Mouse (Mus musculus) c-Kit-positive CD71-positive TER-119-positive erythroid progenitor cells, embryonic 14.5 days (primary cell): ENCODE data around the gene Tsen34.
"Not testable (repeated sequence)": the region's sequence is repeated elsewhere in the genome, so short reads cannot be mapped to it uniquely, and the experiment has no call there.

Experiments
- DNase-seq: peaks from one replicate; pipeline ENCODE4 v3.0.0-alpha.2; 2013; ENCODE audit warnings: low spot score

Tsen34 gene

DNA sequence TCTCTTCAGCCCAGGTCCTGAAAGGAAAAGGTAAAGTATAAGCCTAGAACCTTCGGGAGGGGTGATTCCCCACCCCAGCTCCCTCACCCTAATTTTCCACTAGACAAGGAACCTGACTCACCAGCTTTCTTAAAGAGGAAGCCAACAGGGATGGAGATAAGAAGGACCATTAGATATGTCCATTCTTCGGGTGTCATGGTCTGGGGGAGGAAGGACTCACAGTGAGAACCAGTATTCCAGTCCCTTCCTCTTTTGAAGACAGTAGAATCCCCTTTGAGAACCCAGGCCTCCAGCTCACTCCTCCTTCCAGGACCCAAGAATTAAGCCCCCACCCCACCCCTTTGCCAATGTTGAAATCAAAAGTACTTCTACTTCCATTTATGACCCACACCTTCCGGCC is 744 bp upstream of the Tsen34 start:
- no peak for DNase-seq

DNA sequence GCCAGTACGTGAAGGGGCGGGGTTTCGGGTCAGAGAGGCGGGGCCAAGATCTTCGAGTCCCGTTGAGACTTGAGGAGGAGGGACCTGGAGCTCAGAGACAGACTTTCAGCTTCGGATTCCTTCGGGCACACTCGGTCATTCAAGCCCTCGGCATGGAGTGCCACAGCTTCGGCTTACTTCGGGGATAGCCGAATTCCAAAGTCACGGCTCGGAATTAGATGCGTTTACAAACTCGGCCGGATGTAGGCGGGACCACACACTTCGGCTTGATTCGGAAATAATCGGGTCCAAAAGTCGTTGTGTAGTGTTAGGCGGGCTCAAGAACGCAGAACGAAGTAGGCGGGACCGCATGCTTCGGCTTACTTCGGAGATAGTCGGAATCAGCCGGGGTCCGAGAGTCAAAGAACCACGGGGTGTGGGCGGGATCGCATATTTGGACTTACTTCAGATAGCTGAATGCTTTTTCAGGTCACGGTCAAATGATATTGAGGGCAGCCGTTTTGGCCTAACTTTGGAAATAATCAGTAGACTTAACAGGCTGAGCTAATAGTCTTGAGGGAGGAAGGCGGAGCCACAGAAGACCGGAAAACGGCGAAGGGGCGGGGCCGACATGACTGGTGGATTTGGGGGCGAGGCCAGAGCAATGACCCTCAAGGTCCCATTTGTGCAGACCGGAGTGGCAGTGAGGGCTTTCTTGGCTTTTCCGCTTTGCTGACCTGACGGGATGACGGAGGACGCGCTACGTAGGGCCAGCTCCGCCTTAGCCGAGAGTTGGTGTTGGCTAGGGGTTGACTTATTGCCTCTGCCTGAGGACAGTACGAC is 535 bp downstream of the Tsen34 start, which contains the start of gene Mboat7:
Gene Mboat7 (minus strand): TSS at position 537 of the 822 bp plus-strand sequence.
- peak; percentile 93 for DNase-seq

DNA sequence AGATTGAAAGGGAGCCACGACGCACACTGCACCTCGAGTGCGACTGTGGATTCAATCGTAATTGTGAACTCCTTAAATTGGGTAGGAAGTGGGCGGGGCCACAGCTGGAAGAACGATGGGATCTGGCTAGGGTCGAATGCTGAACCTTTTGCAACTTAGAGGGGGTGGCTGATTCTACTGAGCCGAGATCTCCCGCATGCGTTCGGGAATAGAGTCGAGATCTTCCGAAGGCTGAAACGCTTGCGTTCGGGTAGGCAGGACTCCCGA is 1.1 kb downstream of the Tsen34 start:
- DNase-seq, result no peak

DNA sequence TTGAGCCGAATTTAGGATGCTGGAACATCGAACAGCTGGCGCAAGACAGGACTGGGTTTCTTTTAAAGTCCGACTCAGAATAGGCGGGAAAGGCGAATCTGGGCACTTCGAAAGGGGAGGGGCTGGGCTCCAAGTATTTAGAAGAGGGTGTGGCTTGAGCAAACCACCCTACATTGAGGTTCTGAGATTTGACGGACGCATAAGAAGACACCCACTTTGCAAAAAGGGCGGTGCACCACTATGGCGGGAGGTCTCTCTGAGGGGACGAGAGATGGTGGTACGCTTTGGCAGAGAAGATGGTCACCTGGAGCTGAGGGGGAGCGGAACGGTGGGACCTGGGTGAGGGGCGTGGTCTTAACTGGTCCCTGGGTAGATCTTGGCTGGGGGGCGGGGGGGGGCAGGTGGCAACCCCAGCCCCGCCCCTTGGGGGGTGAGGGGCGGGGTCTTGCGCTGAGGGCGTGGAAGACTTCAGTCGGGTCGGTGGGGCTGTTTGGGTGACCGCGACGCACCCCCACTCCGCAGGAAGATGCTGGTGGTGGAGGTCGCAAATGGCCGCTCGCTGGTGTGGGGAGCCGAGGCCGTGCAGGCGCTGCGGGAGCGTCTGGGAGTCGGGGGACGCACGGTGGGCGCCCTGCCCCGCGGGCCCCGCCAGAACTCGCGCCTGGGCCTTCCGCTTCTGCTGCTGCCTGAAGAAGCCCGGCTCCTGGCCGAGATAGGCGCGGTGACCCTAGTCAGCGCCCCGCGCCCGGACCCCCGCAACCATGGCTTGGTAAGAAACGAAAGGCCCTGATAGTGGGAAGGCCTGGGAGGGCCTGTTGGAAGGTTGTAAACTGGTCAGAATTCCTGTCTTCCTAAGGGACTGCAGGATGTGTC is 1.6 kb downstream of the Tsen34 start:
- peak; percentile 56 for DNase-seq

DNA sequence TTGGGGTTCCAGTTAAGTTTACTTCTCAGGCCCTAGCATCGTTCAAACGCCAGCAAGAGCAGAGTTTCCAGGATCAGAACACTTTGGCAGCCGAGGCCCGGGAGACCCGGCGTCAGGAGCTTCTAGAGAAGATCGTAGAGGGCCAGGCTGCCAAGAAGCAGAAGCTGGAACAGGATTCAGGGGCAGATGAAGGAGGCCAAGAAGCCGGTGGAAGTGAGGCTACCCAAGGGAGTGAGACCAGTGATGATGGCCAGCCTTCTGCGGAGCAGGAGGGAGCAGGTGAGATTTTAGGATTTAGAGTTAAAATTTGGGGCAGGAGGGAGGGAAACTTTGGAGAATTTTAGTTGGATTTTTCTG is 2.3 kb downstream of the Tsen34 start:
- DNase-seq, result not testable (repeated sequence)

DNA sequence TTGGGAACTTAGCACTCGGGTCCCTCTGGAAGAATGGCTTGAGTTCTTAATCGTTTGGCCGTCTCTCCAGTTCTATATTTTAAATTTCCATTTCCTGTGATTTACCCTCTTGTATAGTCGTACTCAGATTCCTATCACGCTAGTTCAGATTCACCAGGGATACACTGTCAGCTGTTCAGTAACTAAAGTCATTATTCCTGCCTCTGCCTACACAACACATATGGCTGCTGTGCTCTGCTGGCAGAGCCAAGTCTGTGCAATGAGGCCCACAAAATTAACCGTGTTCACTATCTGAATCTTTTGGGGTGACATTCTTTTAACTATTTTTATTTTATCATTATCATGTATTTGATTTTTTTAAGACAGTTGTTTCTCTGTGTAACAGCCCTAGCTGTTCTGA is 5.8 kb downstream of the Tsen34 start:
- no peak for DNase-seq

DNA sequence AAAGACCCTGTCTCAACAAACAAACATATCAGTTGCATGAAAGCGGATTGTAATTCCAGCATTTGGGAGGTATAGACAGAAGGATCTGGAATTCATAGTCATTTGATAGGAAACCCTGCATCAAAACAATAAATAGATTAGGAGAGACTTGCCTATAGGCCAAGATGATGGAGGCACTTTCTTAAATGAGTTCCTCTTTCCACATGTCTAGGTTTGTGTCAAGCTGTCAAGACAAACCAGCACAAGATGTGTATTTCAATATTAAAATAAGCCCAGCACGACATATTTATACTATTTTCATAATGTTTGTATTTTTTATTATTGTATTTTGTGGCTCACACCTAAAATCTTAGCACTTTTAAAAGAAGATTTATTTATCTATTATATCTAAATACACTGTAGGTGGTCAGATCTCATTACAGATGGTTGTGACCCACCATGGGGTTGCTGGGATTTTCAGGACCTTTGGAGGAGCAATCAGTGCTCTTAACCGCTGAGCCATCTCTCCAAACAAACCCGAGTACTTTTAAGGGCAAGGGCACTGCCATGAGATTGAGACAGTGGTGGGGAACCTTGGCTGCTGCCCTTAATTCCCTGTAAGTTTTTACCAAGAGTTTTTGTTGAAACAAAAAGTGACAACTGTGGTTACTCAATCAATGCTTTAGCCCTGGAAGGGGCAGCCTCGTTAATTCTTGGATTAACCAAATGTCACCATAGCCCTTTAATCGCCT is 10.7 kb downstream of the Tsen34 start:
- DNase-seq, result no peak

DNA sequence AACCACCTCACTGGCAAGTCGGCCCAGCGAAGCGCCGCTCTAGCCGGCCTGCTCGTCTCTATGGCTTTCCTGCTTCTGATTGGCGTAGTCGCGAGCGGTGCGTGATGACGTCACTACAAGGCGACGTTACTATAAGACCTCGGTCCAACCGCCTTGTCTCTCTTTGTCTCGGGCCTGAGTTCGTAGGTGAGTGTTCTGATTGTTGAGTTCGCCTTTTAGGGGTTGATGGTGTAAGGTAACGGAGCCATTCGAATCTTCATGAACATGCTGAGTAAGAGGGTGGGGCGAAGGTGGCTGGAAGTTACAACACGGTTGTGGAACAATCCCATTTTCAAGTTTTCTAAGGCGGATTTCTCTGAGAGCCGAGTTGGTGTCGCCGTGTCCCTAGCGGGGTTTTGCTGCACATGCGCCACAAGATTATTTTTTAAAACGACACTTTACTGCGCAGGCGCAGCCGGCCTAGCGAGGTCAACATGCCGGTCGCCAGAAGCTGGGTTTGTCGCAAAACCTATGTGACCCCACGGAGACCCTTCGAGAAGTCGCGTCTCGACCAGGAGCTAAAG is 11.3 kb downstream of the Tsen34 start, which contains the start of gene Rps9:
Gene Rps9 (plus strand): TSS at position 115 of the 563 bp plus-strand sequence.
- peak; percentile 97 for DNase-seq

GRCm38 (mm10) chr7:3704475-3704874 is 11.8 kb downstream of the Tsen34 start:
- DNase-seq, result no peak

GRCm38 (mm10) chr7:3705461-3705860 is 12.8 kb downstream of the Tsen34 start:
- not testable (repeated sequence) for DNase-seq

- DNase-seq, result no peak
Observed at GRCm38 (mm10) chr7:3705911-3706310, 13.2 kb downstream of the Tsen34 start.

GRCm38 (mm10) chr7:3706343-3706934 is 13.8 kb downstream of the Tsen34 start:
- no peak for DNase-seq

GRCm38 (mm10) chr7:3707027-3707426 is 14.4 kb downstream of the Tsen34 start:
- DNase-seq, result peak; percentile 44

DNA sequence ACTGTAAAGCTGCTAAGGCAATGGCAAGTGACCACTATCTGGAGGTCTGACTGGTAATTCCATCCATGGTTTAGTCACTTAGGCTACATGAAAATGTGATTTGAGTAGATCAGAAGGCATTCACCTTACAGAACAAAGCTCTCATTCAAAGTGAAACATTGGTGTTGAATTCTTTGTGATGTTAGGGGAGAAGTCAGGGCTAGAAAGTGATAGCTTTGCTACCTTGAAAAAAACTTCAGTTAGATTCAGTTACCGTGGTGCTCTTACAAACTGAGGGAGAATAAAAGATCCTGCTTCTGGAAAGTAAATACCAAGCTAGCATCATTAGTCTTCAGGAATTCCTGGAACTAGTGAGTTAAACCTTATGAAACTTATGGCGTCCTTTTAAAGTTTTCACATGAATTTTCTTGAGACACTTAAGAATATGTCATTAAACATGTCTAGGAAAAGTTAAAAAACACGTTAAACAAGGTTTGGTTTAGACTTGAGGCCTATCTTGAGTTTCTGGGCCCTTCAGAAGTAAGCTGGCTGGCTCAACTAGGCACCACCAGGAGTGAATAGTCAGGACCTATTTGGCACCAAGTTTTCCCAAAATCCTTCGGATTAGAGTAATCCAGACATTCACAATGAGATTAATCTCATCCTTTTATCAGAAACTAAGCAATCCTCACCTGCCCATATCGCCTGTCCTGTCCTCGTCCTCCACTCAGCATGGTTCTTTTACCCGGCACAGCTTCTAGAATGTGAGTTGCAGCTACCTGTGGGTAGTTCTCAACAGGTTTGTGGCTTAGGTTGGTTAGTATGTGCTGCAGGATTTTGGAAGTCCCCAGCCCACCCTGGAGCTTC is 15.1 kb downstream of the Tsen34 start:
- no peak for DNase-seq

- DNase-seq, result not testable (repeated sequence)
Observed at GRCm38 (mm10) chr7:3708447-3708980, 15.9 kb downstream of the Tsen34 start.

- DNase-seq, result no peak
Observed at GRCm38 (mm10) chr7:3709000-3709399, 16.3 kb downstream of the Tsen34 start.

DNA sequence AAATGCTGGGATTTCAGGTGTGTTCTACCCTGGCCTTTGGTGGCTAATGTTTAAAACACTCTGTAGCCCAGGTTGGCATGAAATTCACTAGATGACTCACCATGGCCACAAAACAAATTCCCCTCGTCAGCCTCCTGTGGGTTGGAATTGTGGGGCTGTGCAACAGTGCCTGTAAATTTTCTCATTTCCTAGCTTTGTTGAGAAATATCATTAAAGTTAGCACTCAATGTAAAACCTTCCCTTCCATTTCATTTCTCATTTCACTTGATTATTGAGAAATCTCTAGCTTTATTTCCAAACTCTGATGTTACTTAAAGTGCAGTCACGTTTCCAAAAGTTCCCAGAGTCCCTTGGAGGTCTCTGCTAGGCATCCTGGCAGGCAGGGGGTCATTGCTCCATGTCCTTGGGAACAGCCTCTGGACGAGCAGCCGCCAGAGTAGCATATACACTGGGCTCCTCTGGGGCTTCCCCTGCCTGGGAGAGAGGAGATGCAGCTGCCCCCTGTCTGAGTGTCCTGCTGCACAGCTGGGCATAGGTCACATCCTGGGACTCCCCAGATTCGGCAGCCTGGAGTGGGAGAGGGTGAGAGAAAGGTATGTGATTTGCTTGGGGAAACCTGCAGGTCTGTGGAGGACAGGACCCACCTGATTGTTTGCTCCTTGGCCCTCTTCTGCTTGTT is 19.7 kb downstream of the Tsen34 start:
- no peak for DNase-seq

GRCm38 (mm10) chr7:3715249-3715648 is 22.6 kb downstream of the Tsen34 start:
- DNase-seq, result no peak

- DNase-seq, result not testable (repeated sequence)
Observed at GRCm38 (mm10) chr7:3720268-3720667, 27.6 kb downstream of the Tsen34 start, which contains the start of gene Pirb. Pirb (minus strand) TSS chr7:3720391.

GRCm38 (mm10) chr7:3725459-3725858 is 32.8 kb downstream of the Tsen34 start:
- not testable (repeated sequence) for DNase-seq
